Mouse (Mus musculus) bone marrow macrophage, adult 2 months (primary cell): ENCODE data around the gene Aqp11. TPM values are rescaled to one million over a fixed set of nuclear protein-coding genes. Genes with fewer than 3 reads are reported as not detected.

Experiments
- H3K27ac ChIP-seq: 2 replicates; pipeline ENCODE4 v1.5.1; 2012; ENCODE audit warnings: low read depth, low read length; ENCODE audit not compliant: insufficient read depth
- H3K4me1 ChIP-seq: 2 replicates; pipeline ENCODE4 v1.6.1; 2012; ENCODE audit warnings: low read length; ENCODE audit not compliant: control insufficient read depth, insufficient read depth
- H3K4me3 ChIP-seq: 2 replicates; pipeline ENCODE4 v1.5.1; 2012; ENCODE audit warnings: mild to moderate bottlenecking, low read length, moderate library complexity; ENCODE audit not compliant: insufficient read depth
- CTCF ChIP-seq: IDR thresholded peaks from 2 replicates; pipeline ENCODE4 v1.5.1; 2012; ENCODE audit warnings: low read depth, mild to moderate bottlenecking, low read length, moderate library complexity
- POLR2A ChIP-seq: IDR thresholded peaks from 2 replicates; pipeline ENCODE4 v1.6.1; 2012; ENCODE audit warnings: mild to moderate bottlenecking, low read depth, low read length, borderline replicate concordance
- polyA plus RNA-seq: library from polyadenylated mRNA; stranded (reverse); fragments of >200 nt; gene quantifications from 2 replicates; pipeline ENCODE4 v1.2.4, GENCODE M21; 2012; ENCODE audit not compliant: missing spikeins, insufficient read depth, insufficient read length

The Aqp11 gene
- polyA plus RNA-seq, 1 experiment, result not detected

DNA sequence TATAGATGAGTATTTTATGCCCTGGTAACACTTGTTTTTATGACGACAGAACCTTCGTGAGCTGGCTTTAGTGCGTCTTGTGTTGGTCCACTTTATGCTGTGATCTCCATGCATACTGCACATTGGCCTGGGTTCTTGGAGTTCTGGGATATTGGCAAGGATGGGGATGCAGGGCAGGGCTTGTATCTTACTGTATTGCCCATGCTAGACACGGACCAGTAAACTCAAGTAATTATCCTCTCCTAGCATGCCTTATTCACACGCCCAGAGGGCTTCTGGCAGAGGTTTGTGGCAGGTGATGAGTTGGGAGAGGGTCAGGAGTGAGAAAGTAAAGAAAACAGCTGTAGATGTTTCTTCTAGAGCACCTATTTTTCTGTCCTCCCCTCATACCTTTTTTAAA, 23.4 kb downstream of the Aqp11 start:
- Histone ChIP-seq H3K4me3 (no peak overlapping the region), H3K4me1 (peaks cover 5% of the 10 kb centered on the region; the same call in 1 of the 2 replicates), H3K27ac (no peak overlapping the region)
- TF ChIP-seq CTCF (no peak), POLR2A (no peak)

DNA sequence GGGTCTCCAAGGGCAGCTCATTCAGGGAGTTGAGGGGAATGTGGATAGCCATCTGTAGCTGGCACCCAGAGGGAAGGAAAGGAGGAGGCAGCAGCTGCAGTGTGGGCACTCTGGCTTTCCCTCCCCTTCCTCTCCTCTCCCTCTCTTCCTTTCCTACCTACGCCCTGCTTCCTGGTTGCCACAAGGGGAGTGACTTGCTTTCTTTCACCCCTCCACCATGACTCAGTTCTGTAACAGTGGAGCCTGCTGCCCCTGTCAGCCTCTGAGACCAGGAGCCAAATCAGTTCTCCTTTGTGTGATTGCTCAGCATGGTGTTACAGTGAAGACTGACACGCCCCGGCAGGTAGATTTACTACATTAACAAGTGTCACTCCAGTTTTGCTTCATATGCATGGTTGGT, 28.9 kb downstream of the Aqp11 start:
- H3K4me3 ChIP-seq, result no peak overlapping the region
- peaks cover 21% of the 10 kb centered on the region for H3K4me1 ChIP-seq
- no peak overlapping the region; the same call in 1 of the 2 replicates for H3K27ac ChIP-seq
- TF ChIP-seq CTCF (no peak), POLR2A (no peak)

DNA sequence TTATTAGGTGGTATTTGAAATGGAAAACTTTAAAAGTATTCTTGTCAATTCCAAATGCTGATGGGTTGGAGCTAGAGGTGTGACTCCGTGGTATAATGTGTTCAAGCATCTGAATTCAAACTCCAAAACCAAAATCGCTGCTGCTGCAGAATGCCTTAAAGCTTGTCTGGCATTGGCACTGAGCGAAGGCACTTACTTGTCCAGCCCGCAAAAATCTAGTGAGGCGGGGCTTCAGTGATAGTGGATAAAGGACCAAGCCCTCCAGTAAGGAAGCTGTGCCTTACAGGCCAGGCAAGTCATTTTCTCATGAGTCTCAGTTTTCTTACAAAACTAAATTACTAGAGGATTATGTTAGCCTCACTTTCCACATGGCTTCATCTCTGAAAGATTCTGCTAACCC, 30.3 kb downstream of the Aqp11 start:
- Histone ChIP-seq H3K4me1 (peaks cover 21% of the 10 kb centered on the region), H3K27ac (no peak overlapping the region), H3K4me3 (no peak overlapping the region)
- TF ChIP-seq CTCF (no peak), POLR2A (no peak)

DNA sequence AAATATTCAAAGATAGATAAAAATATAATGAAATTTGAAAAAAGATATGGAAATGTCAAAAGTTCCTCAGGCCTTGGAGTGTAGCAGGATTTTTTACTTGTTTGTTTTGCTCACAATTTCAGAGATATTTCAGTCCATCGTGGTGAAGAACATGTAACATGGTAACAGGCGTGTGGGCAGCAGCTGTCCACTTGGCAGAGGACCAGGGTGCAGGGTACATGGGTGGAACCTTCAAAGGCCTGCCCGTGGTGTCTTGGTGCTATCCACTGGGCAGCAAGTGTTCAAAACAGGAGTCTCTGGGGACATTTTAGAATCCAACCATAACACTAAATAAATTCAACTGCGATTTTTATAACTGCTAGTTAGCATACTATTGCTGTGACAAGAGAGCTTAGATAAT, 31.0 kb downstream of the Aqp11 start:
- H3K4me1 ChIP-seq, result peaks cover 20% of the 10 kb centered on the region
- H3K4me3 ChIP-seq, result no peak overlapping the region
- TF ChIP-seq POLR2A (no peak), CTCF (no peak)

DNA sequence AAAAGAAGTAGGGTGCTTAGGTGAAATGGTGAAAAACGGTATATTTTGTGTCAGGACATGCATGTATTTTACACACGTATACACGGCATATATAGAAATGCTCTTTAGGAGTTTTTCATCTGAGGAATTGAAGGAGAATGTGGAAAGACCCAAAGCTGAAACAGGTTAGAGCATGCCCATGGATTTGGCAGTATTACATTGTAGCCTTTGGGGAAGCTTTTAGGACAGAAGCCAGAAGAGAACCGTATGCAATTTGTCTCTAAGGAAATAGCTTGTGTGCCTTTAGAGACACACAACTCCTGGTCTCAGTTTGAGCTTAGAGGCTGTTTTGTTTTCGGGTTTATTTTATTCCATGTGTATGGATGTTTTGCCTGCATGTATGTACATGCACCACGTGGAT, 37.0 kb downstream of the Aqp11 start:
- no peak overlapping the region for H3K27ac ChIP-seq
- TF ChIP-seq CTCF (no peak), POLR2A (no peak)
- peaks cover 8% of the 10 kb centered on the region for H3K4me1 ChIP-seq
- H3K4me3 ChIP-seq, result no peak overlapping the region

More for the DNA sequence above, 31.0 kb downstream of the Aqp11 start:
- H3K27ac ChIP-seq, result no peak overlapping the region

DNA sequence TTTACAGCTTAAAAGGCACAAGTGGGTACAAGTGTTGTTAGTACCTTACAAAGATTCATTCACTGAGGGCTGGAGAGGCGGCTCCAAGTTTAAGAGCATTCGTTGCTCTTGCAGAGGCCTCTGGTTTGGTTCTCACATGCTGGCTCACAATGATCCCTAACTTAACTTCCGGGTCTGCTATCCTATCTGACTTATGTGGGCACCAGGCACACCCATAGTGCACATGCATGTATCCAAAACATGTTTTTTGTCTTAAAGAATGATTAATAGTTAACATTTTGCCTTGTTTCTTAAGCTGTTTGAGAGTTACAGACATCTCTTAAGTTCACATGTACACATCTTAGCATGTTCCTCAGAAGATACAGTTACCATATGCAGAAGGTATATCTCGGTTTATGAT, 37.9 kb downstream of the Aqp11 start:
- Histone ChIP-seq H3K27ac (no peak overlapping the region), H3K4me3 (no peak overlapping the region), H3K4me1 (peaks cover 14% of the 10 kb centered on the region)
- no peak for TF ChIP-seq POLR2A
- TF ChIP-seq CTCF, result no peak

DNA sequence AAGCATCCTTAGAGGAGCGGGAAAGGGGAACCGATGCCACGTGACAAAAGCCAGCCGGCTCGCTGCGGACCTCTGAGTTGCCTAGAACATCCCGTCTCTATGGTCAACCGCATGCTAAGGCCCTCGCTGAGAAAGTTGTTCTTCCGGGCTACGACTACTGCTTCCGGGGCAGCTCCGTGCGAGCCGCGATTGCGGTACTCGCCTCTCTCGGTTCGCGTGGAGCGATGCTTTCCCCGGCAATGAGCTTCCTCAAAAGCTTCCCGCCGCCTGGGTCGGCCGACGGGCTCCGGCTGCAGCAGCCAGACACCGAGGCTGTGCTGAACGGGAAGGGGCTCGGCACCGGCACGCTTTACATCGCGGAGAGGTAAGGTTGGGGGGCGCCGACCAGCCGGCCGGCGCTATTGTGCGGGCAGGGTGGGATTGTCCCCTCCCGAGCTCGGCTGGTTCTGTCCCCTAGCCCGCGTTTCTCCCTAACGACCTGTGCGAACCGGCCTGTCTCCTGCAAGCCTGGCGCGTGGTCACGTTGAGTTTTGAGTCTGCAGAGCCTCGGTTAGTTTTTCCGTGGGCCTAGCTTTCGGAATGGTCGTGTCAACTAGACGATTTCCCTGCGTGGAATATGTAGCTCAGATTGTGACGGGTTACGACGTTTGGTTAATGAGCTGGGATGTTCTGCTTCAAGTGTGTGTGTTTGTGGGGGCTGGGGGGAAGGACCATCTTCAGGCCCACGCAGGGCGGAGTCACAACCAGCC, 41.4 kb downstream of the Aqp11 start, which contains the start of gene Clns1a:
Gene Clns1a, plus strand, starts transcription at position 129 of the 749 bp plus-strand sequence.
- TF ChIP-seq POLR2A (no peak), CTCF (no peak)
- H3K27ac ChIP-seq, result peak within 1 kb of the TSS; percentile 69
- H3K4me3 ChIP-seq, result peak within 1 kb of the TSS; percentile 86
- peaks cover 10% of the 10 kb centered on the region for H3K4me1 ChIP-seq

DNA sequence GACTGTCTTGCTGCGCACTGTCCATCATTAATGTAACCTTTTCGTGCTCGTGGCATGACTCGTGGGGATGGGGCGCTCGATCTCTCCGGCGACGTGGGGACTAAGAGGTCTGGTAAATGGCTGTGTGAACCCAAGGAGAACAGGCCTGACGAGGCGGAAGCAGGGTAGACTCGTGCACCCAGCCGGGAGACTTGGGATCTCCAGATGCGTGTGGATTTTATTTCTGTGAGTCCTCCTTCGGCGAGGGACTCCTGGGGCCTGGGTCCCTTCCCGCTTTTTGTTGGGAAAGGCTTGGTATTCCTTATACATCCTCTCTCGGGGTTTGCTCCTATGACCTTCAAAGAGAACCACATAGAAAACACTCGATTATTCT, 42.0 kb downstream of the Aqp11 start:
- no peak for TF ChIP-seq CTCF
- TF ChIP-seq POLR2A, result no peak
- peak overlapping the region; percentile 44 for H3K4me3 ChIP-seq
- H3K4me1 ChIP-seq, result peaks cover 7% of the 10 kb centered on the region
- H3K27ac ChIP-seq, result peak overlapping the region; percentile 68

DNA sequence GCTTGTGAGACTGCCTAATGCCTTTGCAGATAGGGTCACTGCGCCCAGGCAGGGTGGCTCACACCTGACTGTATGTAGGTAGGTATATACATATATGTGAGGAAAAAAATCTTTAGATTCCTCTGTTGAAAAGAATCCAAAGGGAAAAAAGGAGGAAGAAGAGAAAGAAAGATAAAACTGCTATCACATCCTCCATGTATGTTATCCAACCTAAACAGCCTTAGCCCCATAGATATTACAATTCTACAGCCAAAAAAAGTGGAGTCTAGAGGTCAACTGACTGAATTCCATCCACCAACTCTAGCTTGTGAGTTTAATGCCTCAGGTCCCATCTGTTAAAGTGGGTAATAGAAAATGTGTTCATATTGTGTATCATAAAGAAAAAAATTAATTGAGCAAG, 42.6 kb downstream of the Aqp11 start:
- Histone ChIP-seq H3K4me3 (no peak overlapping the region), H3K27ac (no peak overlapping the region), H3K4me1 (peaks cover 7% of the 10 kb centered on the region)
- TF ChIP-seq POLR2A (no peak), CTCF (no peak)

DNA sequence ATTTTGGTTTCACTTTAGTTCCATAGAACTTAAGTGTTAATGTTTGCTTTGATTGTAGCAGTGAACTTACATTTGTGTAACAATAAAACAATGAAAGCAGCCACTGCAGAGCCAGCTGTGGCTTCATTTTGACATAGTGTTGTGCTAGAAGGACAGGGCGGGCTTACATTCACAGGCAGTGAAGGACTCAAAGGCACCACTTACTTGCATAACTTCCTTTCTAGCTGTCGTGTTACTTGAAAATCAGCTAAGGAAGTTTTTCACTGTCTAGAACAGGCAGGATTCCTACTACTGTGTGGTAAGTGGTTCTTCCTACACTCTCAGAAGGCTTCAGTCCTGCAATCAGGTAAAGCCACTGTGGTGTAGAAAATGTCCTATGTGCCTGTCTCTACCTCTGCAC, 50.3 kb downstream of the Aqp11 start:
- H3K27ac ChIP-seq, result 0 out of 2 replicates have a peak overlapping the region, but pooled peaks have one; percentile 3
- TF ChIP-seq POLR2A (no peak), CTCF (no peak)
- peaks cover 7% of the 10 kb centered on the region for H3K4me1 ChIP-seq
- H3K4me3 ChIP-seq, result no peak overlapping the region
